ENCODE assay signal across 8 mouse cellular contexts in genomic region chr13:109992775-109993505, GRCm38 (mm10).
DNase-seq lines count a peak whose midpoint lies in the region; ATAC-seq and TF ChIP-seq lines count a peak whose summit lies in the region.

No protein-coding gene starts in this region.

- peak; percentile 82 for ATAC-seq in forebrain, embryonic 15.5 days (replicated peaks)

- WGBS in forebrain, embryonic 15.5 days = 74% methylated on average over 5 of the region's 5 CpGs
- WGBS in forebrain, embryonic 10.5 days = 76% methylated on average over 5 of the region's 5 CpGs

- no peak overlapping the region for H3K9ac ChIP-seq in forebrain, embryonic 15.5 days (replicated peaks)
- no peak overlapping the region for H3K9ac ChIP-seq in MEL (ENCODE audit: control insufficient read depth, low read depth, low read length, poor library complexity, severe bottlenecking)

- no peaks in the 10 kb centered on the region for H3K36me3 ChIP-seq in forebrain, embryonic 15.5 days
- no peaks in the 10 kb centered on the region for H3K36me3 ChIP-seq in forebrain, embryonic 10.5 days (replicated peaks)
- no peaks in the 10 kb centered on the region; a peak in 1 of 4 replicates for H3K36me3 ChIP-seq in MEL (ENCODE audit: control insufficient read depth in 1 of 2, insufficient read depth in 2 of 2, low read length in 2 of 2)

- peak overlapping the region; percentile 51 for H3K27ac ChIP-seq in forebrain, embryonic 15.5 days (replicated peaks)
- no peak overlapping the region for H3K27ac ChIP-seq in forebrain, embryonic 10.5 days
- H3K27ac ChIP-seq in MEL (ENCODE audit: control insufficient read depth, low read depth, low read length) = no peak overlapping the region

- no peak for TF ChIP-seq RAD21 in MEL (IDR thresholded peaks at IDR 0.05; ENCODE audit: low read depth, low read length)

- no peak for TF ChIP-seq POLR2A in MEL (IDR thresholded peaks at IDR 0.05; ENCODE audit: control insufficient read depth in 1 of 2, insufficient read depth in 1 of 2, low read depth in 1 of 2, low read length in 2 of 2, poor library complexity in 1 of 2)

- H3K4me2 ChIP-seq in forebrain, embryonic 15.5 days (replicated peaks) = no peak overlapping the region

- no peaks in the 10 kb centered on the region for H3K79me2 ChIP-seq in MEL (ENCODE audit: control insufficient read depth, insufficient read depth, low read length, poor library complexity)

- H3K27me3 ChIP-seq in forebrain, embryonic 15.5 days = no peaks in the 10 kb centered on the region
- no peaks in the 10 kb centered on the region for H3K27me3 ChIP-seq in forebrain, embryonic 10.5 days (ENCODE audit: poor library complexity, severe bottlenecking)
- H3K27me3 ChIP-seq in MEL (ENCODE audit: control insufficient read depth in 1 of 2, insufficient read depth in 2 of 2, low read length in 2 of 2) = peaks cover 13 to 30% of the 10 kb centered on the region in 2 experiments

- H3K4me1 ChIP-seq in forebrain, embryonic 15.5 days = peaks cover 9% of the 10 kb centered on the region; the same call in 1 of the 2 replicates
- H3K4me1 ChIP-seq in forebrain, embryonic 10.5 days = no peaks in the 10 kb centered on the region
- H3K4me1 ChIP-seq in MEL (ENCODE audit: control insufficient read depth in 1 of 2, insufficient read depth in 2 of 2, low read length in 2 of 2) = 0 out of 4 replicates have a peak, but pooled peaks cover 0 to 3% of the 10 kb centered on the region in 2 experiments

- no peak for DNase-seq in forebrain, embryonic 10.5 days (ENCODE audit: extremely low spot score, low spot score)
- peak; percentile 47 for DNase-seq in MEL (ENCODE audit: low read depth, low spot score)
- peak; percentile 93 for DNase-seq in cerebellum, postnatal 14 days
- peak; percentile 24 to 67 for DNase-seq in heart, adult 9 months (ENCODE audit: low spot score in 2 of 2)
- peak; percentile 25 to 55 for DNase-seq in layer of hippocampus, adult 8-10 months (ENCODE audit: low spot score in 2 of 2)
- peak; percentile 67 for DNase-seq in ovary, postnatal 36 days (ENCODE audit: low spot score)
- DNase-seq in frontal cortex, postnatal 36 days (ENCODE audit: low spot score in 2 of 2) = no peak

- H3K9me3 ChIP-seq in forebrain, embryonic 15.5 days = no peaks in the 10 kb centered on the region
- no peaks in the 10 kb centered on the region for H3K9me3 ChIP-seq in forebrain, embryonic 10.5 days
- H3K9me3 ChIP-seq in MEL (replicated peaks; ENCODE audit: insufficient read depth, low read length) = no peaks in the 10 kb centered on the region

- no peak for TF ChIP-seq EP300 in MEL (IDR thresholded peaks at IDR 0.05; ENCODE audit: low read depth in 1 of 2, low read length in 2 of 2)

- no peak overlapping the region for H3K4me3 ChIP-seq in forebrain, embryonic 15.5 days
- H3K4me3 ChIP-seq in forebrain, embryonic 10.5 days = no peak overlapping the region
- no peak overlapping the region for H3K4me3 ChIP-seq in MEL (ENCODE audit: control insufficient read depth in 1 of 2, insufficient read depth in 1 of 2, low read depth in 2 of 2, low read length in 2 of 2)

- no peak for TF ChIP-seq CTCF in MEL (IDR thresholded peaks at IDR 0.05 in 2 of 3, conservative IDR thresholded peaks at IDR 0.05 in 1 of 3; ENCODE audit: control insufficient read depth in 1 of 3, insufficient read depth in 1 of 3, low read depth in 2 of 3, low read length in 3 of 3, poor library complexity in 1 of 3, severe bottlenecking in 1 of 3)

TF ChIP-seq in MEL, 35 proteins besides CTCF, POLR2A, EP300 and RAD21:
- TF ChIP-seq MYC (IDR thresholded peaks at IDR 0.05; ENCODE audit: low read depth, low read length) (0 out of 2 replicates have a peak, but pooled peaks have one; percentile 25), GABPA (IDR thresholded peaks at IDR 0.05; ENCODE audit: low read depth, low read length) (no peak), USF2 (IDR thresholded peaks at IDR 0.05; ENCODE audit: borderline replicate concordance in 1 of 2, insufficient read depth in 1 of 2, low read depth in 1 of 2, low read length in 2 of 2) (no peak)

Comparison
In these comparisons a context has a peak if more than half of its experiments do, and no peak if none do; other contexts are left out.
1. DNase-seq: peak in MEL (single experiment), cerebellum, postnatal 14 days (2 of 2), heart, adult 9 months (2 of 2), layer of hippocampus, adult 8-10 months (2 of 2) and ovary, postnatal 36 days (single experiment); none in forebrain, embryonic 10.5 days (single experiment) and frontal cortex, postnatal 36 days (0 of 2).